Mouse (Mus musculus) C2C12 (cell line): Measurements from ENCODE around the gene Entpd3.

Experiments used
- CEBPB ChIP-seq: IDR thresholded peaks from one replicate; pipeline ENCODE4 v1.6.1; 2011; ENCODE audit warnings: low read depth, mild to moderate bottlenecking, control low read depth, moderate library complexity
- CTCF ChIP-seq: IDR thresholded peaks from one replicate; pipeline ENCODE4 v1.5.1; 2011; ENCODE audit not compliant: control insufficient read depth, insufficient read depth, insufficient read length
- MAX ChIP-seq: IDR thresholded peaks from one replicate; pipeline ENCODE4 v1.6.1; 2011; ENCODE audit warnings: mild to moderate bottlenecking, control low read depth
- MYOD1 ChIP-seq: IDR thresholded peaks from one replicate; pipeline ENCODE4 v1.6.1; 2011; ENCODE audit warnings: low read depth; ENCODE audit not compliant: control insufficient read depth, insufficient read length
- MYOG ChIP-seq: IDR thresholded peaks from one replicate; pipeline ENCODE4 v1.6.1; 2011; ENCODE audit not compliant: control insufficient read depth, insufficient read length; ENCODE audit errors: extremely low read depth
- USF1 ChIP-seq: IDR thresholded peaks from one replicate; pipeline ENCODE4 v1.6.1; 2011; ENCODE audit warnings: low read depth, mild to moderate bottlenecking, control low read depth, moderate library complexity

DNA sequence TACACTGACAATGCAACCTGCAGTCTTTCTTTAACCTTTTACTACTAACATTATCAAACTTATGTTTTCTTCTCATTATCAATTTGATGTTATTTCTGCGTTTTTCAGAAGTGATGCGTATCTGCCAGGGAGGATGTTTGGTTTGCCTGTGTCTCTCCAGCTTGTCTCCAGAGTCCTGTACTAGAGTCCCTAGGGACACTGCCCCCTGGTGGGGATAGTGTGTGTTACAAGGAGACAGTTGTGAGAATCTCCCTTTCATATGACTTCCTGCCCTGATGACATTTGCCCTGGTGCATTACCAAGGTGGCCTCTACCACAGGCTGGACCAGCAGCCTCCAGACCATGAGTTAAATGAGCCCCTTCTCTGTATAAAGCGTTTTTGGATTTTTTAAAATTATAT is 46.9 kb downstream of the Entpd3 start:
- TF ChIP-seq MAX = no peak
- TF ChIP-seq CTCF = peak; percentile 60
- no peak for TF ChIP-seq MYOG
- no peak for TF ChIP-seq USF1
- no peak for TF ChIP-seq CEBPB
- no peak for TF ChIP-seq MYOD1
